16 mouse cellular contexts compared by ENCODE assay signal in the genomic region with DNA sequence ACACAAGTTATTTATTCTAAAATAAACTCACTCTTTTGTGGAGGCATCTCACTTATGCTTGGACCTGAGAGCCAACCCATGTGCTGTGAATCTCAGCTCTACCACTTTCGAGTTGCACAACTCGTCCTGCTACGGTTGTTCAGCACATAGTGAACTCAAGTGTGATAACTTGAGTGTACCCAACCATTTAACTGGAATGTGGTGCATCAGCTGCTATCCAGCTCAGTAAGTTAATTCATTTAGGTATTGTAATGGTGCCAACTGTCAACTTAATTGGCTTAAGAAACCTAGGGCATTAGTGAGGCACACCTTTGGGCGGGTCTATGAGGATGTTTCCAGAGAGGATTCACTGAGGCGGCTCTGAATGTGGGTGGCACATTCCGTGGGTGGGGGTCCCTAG.
"Had no signal": no experiment of that assay in that cellular context is flagged by ENCODE, and none has a peak within 500 bp of the region (broad histone marks: within the 10 kb centered on the region; RNA-seq: fewer than 3 reads in every experiment).

No protein-coding gene starts in this region.

- DNase-seq: lung, adult 2 months; lung, postnatal 14 days; lung, postnatal 36 days; right cerebral cortex, adult 18-20 months; right cerebral cortex, postnatal 25 days; right cerebral cortex, postnatal 4 days; spleen, adult 18-20 months; thymus, adult 2 months; thymus, postnatal 25 days; thymus, postnatal 4 days had no signal

- H3K9me3 ChIP-seq: lung, embryonic 15.5 days; midbrain, embryonic 15.5 days; neural tube, embryonic 12.5 days had no signal

- H3K9ac ChIP-seq: lung, embryonic 15.5 days; midbrain, embryonic 13.5 days; midbrain, embryonic 15.5 days; neural tube, embryonic 12.5 days had no signal

- H3K4me1 ChIP-seq: lung, embryonic 15.5 days; megakaryocyte, embryonic 14.5 days; midbrain, embryonic 13.5 days; midbrain, embryonic 15.5 days; neural tube, embryonic 12.5 days had no signal

- H3K27ac ChIP-seq: lung, embryonic 15.5 days; macrophage; midbrain, embryonic 13.5 days; midbrain, embryonic 15.5 days; neural tube, embryonic 12.5 days had no signal

- H3K36me3 ChIP-seq: lung, embryonic 15.5 days; midbrain, embryonic 13.5 days; midbrain, embryonic 15.5 days; neural tube, embryonic 12.5 days had no signal

- H3K4me3 ChIP-seq: lung, embryonic 15.5 days; megakaryocyte, embryonic 14.5 days; midbrain, embryonic 13.5 days; midbrain, embryonic 15.5 days; neural tube, embryonic 12.5 days had no signal
